Mouse (Mus musculus) lung, postnatal 0 days (tissue): ENCODE results near the gene Pias1.

Source experiments
- CTCF ChIP-seq: IDR thresholded peaks from 2 replicates; pipeline ENCODE4 v1.5.1; 2016; ENCODE audit warnings: antibody characterized with exemption, mild to moderate bottlenecking
- EP300 ChIP-seq: IDR thresholded peaks from 2 replicates; pipeline ENCODE4 v1.6.1; 2016; ENCODE audit warnings: antibody characterized with exemption, mild to moderate bottlenecking, control low read depth

- no peak for TF ChIP-seq EP300
- TF ChIP-seq CTCF = no peak
These were observed 133.2 kb downstream of the Pias1 start for GRCm38 (mm10) chr9:62854483-62854882.
